ENCODE assay signal across 8 mouse cellular contexts in genomic region chr1:59482331-59482695, GRCm38 (mm10). TPM values are rescaled to one million over a fixed set of nuclear protein-coding genes. Genes with fewer than 3 reads are reported as not detected.
A peak's percentile ranks its signal among the peaks of the same experiment; 100 is the strongest.
DNase-seq lines count a peak whose midpoint lies in the region; ATAC-seq and TF ChIP-seq lines count a peak whose summit lies in the region.

Fzd7 (plus strand) TSS chr1:59482424.

- peaks cover 45% of the 10 kb centered on the region for H3K4me1 ChIP-seq in erythroblast, embryonic 14.5 days (ENCODE audit: control insufficient read depth)
- H3K4me1 ChIP-seq in hindbrain, postnatal 0 days (ENCODE audit: insufficient read depth, low read length) = peaks cover 3% of the 10 kb centered on the region; the same call in 1 of the 2 replicates
- peaks cover 41% of the 10 kb centered on the region for H3K4me1 ChIP-seq in midbrain, embryonic 11.5 days (ENCODE audit: control insufficient read depth, insufficient read depth, low read length)

- H3K9ac ChIP-seq in hindbrain, postnatal 0 days (replicated peaks; ENCODE audit: low read length) = peak within 1 kb of the TSS; percentile 67
- H3K9ac ChIP-seq in midbrain, embryonic 11.5 days (ENCODE audit: low read length) = peak within 1 kb of the TSS; percentile 62

- in situ Hi-C loops in Patski (cut with MboI; ENCODE audit: low pct_unique_long_range_greater_than_20kb) = no loop called here

- TF ChIP-seq CTCF in layer of hippocampus, adult 2 months (conservative IDR thresholded peaks at IDR 0.05) = no peak; the same call in 1 of the 2 replicates
- TF ChIP-seq CTCF in Patski (IDR thresholded peaks at IDR 0.05) = no peak
- TF ChIP-seq CTCF in hindbrain, postnatal 0 days (IDR thresholded peaks at IDR 0.05; ENCODE audit: low read depth) = no peak

- peaks cover 2% of the 10 kb centered on the region; the same call in 1 of the 2 replicates for H3K36me3 ChIP-seq in erythroblast, embryonic 14.5 days (ENCODE audit: control insufficient read depth)
- no peaks in the 10 kb centered on the region for H3K36me3 ChIP-seq in hindbrain, postnatal 0 days (ENCODE audit: insufficient read depth, low read length)
- no peaks in the 10 kb centered on the region for H3K36me3 ChIP-seq in midbrain, embryonic 11.5 days (ENCODE audit: control insufficient read depth, insufficient read depth, low read length)

- POLR2A ChIA-PET in Patski (lab: Charles Lee) = interaction anchor here (1.3 to 1.6 kb wide), 2 partner anchors 10 to 101 kb away, joined by 3 to 4 read pairs; no protein-coding TSS in a partner anchor

- WGBS in hindbrain, postnatal 0 days = under 1% methylated on average over 35 of the region's 35 CpGs
- WGBS in midbrain, embryonic 11.5 days = under 1% methylated on average over 35 of the region's 35 CpGs

- H3K4me3 ChIP-seq in layer of hippocampus, adult 2 months = peak within 1 kb of the TSS; percentile 67
- H3K4me3 ChIP-seq in erythroblast, embryonic 14.5 days (replicated peaks) = peak within 1 kb of the TSS; percentile 68
- peak within 1 kb of the TSS; percentile 58 for H3K4me3 ChIP-seq in hindbrain, postnatal 0 days (ENCODE audit: low read length)
- H3K4me3 ChIP-seq in midbrain, embryonic 11.5 days (ENCODE audit: low read depth, low read length) = peak within 1 kb of the TSS; percentile 54

- no peaks in the 10 kb centered on the region for H3K27me3 ChIP-seq in Patski
- peaks cover 38% of the 10 kb centered on the region for H3K27me3 ChIP-seq in erythroblast, embryonic 14.5 days (ENCODE audit: control insufficient read depth)
- H3K27me3 ChIP-seq in hindbrain, postnatal 0 days (ENCODE audit: insufficient read depth, low read length) = no peaks in the 10 kb centered on the region; the same call in 1 of the 2 replicates
- H3K27me3 ChIP-seq in midbrain, embryonic 11.5 days (ENCODE audit: control insufficient read depth, insufficient read depth, low read length) = peaks cover 3% of the 10 kb centered on the region

- CTCF ChIA-PET in Patski (lab: Charles Lee) = interaction anchor here (1.6 to 1.9 kb wide), 2 partner anchors 10 to 102 kb away, joined by 3 to 5 read pairs; no protein-coding TSS in a partner anchor

- peak within 1 kb of the TSS; percentile 94 for H3K4me2 ChIP-seq in hindbrain, postnatal 0 days (ENCODE audit: low read depth, low read length)
- peak within 1 kb of the TSS; percentile 79 for H3K4me2 ChIP-seq in midbrain, embryonic 11.5 days

- H3K27ac ChIP-seq in layer of hippocampus, adult 2 months = peak within 1 kb of the TSS; percentile 79
- peak within 1 kb of the TSS; percentile 75 for H3K27ac ChIP-seq in hindbrain, postnatal 0 days
- peak within 1 kb of the TSS; percentile 31 for H3K27ac ChIP-seq in midbrain, embryonic 11.5 days (ENCODE audit: low read depth, low read length)

- DNase-seq in layer of hippocampus, adult 2 months (ENCODE audit: low spot score in 2 of 2) = no peak
- no peak for DNase-seq in layer of hippocampus, adult 18-20 months (ENCODE audit: low spot score in 2 of 2)
- DNase-seq in Patski (ENCODE audit: low read depth, low spot score) = no peak
- DNase-seq in hindbrain, postnatal 0 days (ENCODE audit: low spot score) = no peak
- DNase-seq in midbrain, embryonic 11.5 days (ENCODE audit: low spot score, missing footprints) = no peak
- DNase-seq in retina, postnatal 1 day = no peak
- no peak for DNase-seq in cerebellum, adult 11-12 months

- peak; percentile 46 for ATAC-seq in Patski
- ATAC-seq in hindbrain, postnatal 0 days = peak; percentile 16; the same call in 1 of the 2 replicates
- peak; percentile 50 for ATAC-seq in midbrain, embryonic 11.5 days (ENCODE audit: low FRiP score)

- no peaks in the 10 kb centered on the region for H3K9me3 ChIP-seq in erythroblast, embryonic 14.5 days (ENCODE audit: control insufficient read depth, low read length)
- H3K9me3 ChIP-seq in hindbrain, postnatal 0 days (ENCODE audit: low read length) = no peaks in the 10 kb centered on the region
- H3K9me3 ChIP-seq in midbrain, embryonic 11.5 days (ENCODE audit: control insufficient read depth, low read length) = no peaks in the 10 kb centered on the region

RNA-seq across cellular contexts. Expression of gene Fzd7, which starts in this region (rescaled TPM):
- total RNA-seq in layer of hippocampus, adult 2 months (2021) = 1 to 10 TPM; 5.4 to 6.7 TPM
- 1 to 10 TPM; 8.4 to 9.0 TPM for total RNA-seq in layer of hippocampus, adult 18-20 months (2021)
- polyA plus RNA-seq in Patski (2021) = 30.8 TPM
- polyA plus RNA-seq in erythroblast, embryonic 14.5 days (2012) = 0.02 TPM in 2 replicates
- 17.2 and 19.9 TPM in 2 replicates for total RNA-seq in hindbrain, postnatal 0 days (2014; rRNA removed)
- 1.4 and 1.8 TPM in 2 replicates for polyA plus RNA-seq in hindbrain, postnatal 0 days (2015; fragmentation: Nextera tagmentation; extraction: Ambion mirVana)
- 5.3 and 6.3 TPM in 2 replicates for polyA plus RNA-seq in midbrain, embryonic 11.5 days (2014; fragmentation: Nextera tagmentation; extraction: Ambion mirVana)
